Mouse (Mus musculus) cortical plate, adult 2 months (tissue): ENCODE data around the gene Ctrc.

ENCODE experiments used
- CTCF ChIP-seq: fragments of 200-500 bp; IDR thresholded peaks from 2 replicates; pipeline ENCODE4 v1.5.1; 2011; ENCODE audit warnings: mild to moderate bottlenecking, control low read depth, low read length; ENCODE audit not compliant: insufficient read depth; ENCODE audit errors: extremely low read depth
- POLR2A ChIP-seq: fragments of 200-500 bp; IDR thresholded peaks from 2 replicates; pipeline ENCODE4 v1.6.1; 2011; ENCODE audit warnings: mild to moderate bottlenecking, low read length, control low read depth; ENCODE audit not compliant: insufficient read depth; ENCODE audit errors: extremely low read depth

- no peak for TF ChIP-seq POLR2A
- TF ChIP-seq CTCF = no peak
Measured at GRCm38 (mm10) chr4:141767353-141768036, 78.7 kb downstream of the Ctrc start.
